Mouse (Mus musculus) lung, adult 2 months (tissue): Measurements from ENCODE around the gene Sidt2.

ENCODE experiments used
- CTCF ChIP-seq: fragments of 200-500 bp; IDR thresholded peaks from 2 replicates; pipeline ENCODE4 v1.5.1; 2011; ENCODE audit warnings: mild to moderate bottlenecking, low read length, control low read depth; ENCODE audit not compliant: insufficient read depth
- POLR2A ChIP-seq: fragments of 200-500 bp; IDR thresholded peaks from 2 replicates; pipeline ENCODE4 v1.6.1; 2011; ENCODE audit warnings: low read depth, mild to moderate bottlenecking, control low read depth, low read length, borderline replicate concordance; ENCODE audit errors: extremely low read depth

DNA sequence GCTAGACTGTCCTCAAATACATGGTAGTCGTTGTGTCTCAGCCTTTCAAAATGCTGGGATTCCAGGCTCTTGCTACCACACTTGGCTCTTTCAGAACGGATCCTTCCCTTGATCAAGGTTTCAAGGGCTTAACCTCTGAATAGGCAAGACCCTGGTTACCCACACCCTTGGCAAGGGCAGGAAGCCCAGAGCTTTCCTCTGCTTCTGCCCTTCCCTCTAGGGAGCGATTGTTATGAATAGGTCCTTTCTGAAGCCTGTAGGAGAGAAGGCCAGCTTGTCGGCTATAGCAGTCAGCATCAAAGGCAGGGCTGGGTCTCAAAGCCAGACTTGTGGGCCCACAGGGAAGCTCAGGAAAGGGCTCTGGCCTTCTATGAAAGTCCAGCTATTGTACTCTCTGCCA, 3.8 kb upstream of the Sidt2 start:
- no peak for TF ChIP-seq CTCF
- TF ChIP-seq POLR2A: no peak
